Mouse (Mus musculus): ENCODE measurements at regions not wholly inside any gene's neighbourhood (a gene's known extent, or its start where the extent isn't known, plus 50 kb on each side); places are given as distances from the start of the nearest gene placed in this dataset.

DNA sequence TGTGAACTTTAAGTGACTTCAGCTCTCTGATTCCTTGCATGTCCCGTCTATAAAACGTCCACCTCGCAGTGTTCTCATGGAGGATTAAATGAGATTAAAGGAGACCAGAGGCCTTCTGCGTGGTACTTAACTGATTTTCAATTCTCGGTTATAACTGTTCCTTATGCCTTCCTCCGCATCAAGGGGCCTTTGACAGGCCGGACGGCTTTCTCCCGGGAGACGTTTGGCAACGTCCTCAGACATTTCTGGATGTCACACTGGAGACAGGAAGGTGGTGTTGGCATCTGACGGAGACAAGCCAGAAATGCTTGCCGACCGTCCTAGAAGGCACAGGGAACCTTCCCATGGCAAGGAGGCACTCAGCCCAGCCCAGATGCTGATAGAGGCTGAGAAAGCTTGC is 532.2 kb upstream of the Tbx3 start:
- in situ Hi-C loops (cut with MboI, MseI): no loop called here

DNA sequence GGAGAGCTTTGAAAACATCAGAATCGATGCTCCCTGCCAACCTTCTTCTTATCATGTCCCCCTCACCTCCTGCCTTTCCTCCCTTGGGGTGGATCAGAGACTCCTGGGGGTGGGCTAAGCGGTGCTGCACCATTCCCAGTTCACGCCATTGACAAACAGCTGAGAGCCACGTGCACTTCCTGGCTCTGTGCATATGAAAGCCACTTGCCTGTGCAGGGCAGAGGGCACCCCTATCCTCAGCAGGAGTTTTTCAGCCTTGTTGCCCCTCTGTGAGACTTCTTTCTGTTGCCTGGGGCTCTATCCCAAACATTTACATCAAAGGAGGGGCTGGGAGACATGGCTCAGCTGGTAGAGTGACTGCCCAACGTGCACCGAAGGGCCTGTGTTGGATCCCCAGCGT is 531.1 kb upstream of the Tbx3 start:
- in situ Hi-C loops (cut with MboI, MseI): no loop called here

GRCm38 (mm10) chr5:119139816-119140215 is 530.7 kb upstream of the Tbx3 start:
- in situ Hi-C loops (cut with MboI, MseI): no loop called here

- in situ Hi-C loops (cut with MboI, MseI): no loop called here
Observed at GRCm38 (mm10) chr5:119143411-119143810, 527.1 kb upstream of the Tbx3 start.

DNA sequence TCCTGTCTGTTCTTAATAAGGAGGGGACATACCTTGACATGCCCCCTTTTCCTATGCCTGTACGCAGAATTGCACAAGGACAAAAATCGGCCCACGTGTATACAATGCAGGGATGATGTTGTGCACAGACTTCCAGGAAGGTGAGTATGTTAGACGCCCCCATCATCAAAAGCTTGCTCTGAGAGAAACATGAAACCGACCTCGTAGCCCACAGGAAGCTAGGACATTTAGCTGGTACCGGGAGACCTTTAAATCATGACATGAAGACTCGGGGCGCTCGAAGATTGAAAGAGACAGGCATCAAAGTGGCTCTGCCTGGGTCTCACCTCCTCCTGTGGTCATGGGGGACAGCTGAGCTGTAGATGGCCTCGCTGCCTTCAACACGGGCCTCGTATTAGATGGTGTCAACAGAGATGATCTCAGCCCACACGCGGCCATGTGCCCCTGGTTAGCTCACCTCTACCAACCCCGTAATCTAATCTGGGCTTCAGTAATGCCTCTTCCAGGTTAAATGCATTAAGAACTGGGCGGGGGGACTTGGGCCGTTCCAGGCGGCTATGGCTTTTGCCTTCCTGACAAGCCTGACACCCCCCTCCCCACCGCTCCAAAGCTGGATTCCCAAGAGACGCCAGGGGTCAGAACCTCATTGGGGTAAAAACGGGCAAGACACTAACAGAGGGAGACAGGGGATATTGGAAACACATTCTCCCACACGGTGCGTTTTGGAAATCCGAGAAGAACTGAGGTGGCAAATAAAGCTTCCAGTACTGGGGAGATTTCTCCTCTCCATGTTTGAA is 520.9 kb upstream of the Tbx3 start:
- in situ Hi-C loops (cut with MboI, MseI): no loop called here

GRCm38 (mm10) chr5:119153086-119153485 is 517.4 kb upstream of the Tbx3 start:
- in situ Hi-C loops (cut with MboI, MseI): no loop called here

- in situ Hi-C loops (cut with MboI, MseI): no loop called here
Observed at GRCm38 (mm10) chr5:119156638-119157037, 513.8 kb upstream of the Tbx3 start.

- in situ Hi-C loops (cut with MboI, MseI): no loop called here
Observed at GRCm38 (mm10) chr5:119158171-119158570, 512.3 kb upstream of the Tbx3 start.

GRCm38 (mm10) chr5:119162132-119162675 is 508.3 kb upstream of the Tbx3 start:
- in situ Hi-C loops (cut with MboI, MseI): no loop called here

DNA sequence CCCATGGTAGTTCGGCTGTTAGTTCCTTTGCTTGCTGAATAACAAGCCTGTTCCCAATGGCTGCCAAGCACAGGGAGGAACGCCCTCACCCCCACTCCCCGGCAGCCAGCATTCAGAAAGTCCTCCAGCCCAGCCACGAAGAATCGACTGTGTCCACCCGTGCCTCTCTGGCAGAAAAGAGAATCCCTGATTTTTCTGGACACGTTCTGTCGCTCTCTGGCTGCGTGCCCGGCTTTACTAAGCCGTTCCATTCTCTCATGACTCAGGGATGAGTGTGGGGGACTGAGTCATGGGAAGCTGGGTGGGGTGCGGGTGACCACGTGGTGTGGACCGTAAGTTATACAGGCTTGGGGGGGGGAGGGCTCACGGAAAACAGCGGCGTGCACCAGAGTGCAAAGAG is 502.8 kb upstream of the Tbx3 start:
- in situ Hi-C loops (cut with MboI, MseI): no loop called here

GRCm38 (mm10) chr5:119169274-119169673 is 501.2 kb upstream of the Tbx3 start:
- in situ Hi-C loops (cut with MboI, MseI): no loop called here

DNA sequence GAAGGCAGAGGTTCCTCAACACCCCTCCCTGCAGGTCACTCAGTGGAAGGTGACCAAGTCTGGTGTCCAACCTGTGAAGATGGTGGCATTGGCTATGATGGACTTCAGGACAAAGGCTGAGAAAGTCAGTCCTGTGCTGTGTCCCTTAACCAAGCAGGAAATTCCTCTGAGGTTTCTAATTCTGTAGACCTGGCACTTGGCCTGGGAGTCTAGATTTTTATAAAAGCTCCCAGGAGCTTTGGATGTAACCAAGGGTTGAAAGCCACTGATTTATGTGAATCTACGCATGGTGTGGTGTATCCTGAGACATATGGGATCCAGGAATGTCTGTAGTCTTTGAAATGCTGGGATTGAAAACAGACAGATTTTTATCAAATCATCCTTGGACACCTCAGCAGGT is 498.8 kb upstream of the Tbx3 start:
- in situ Hi-C loops (cut with MboI, MseI): no loop called here

GRCm38 (mm10) chr5:119178805-119179204 is 491.7 kb upstream of the Tbx3 start:
- in situ Hi-C loops (cut with MboI, MseI): no loop called here

DNA sequence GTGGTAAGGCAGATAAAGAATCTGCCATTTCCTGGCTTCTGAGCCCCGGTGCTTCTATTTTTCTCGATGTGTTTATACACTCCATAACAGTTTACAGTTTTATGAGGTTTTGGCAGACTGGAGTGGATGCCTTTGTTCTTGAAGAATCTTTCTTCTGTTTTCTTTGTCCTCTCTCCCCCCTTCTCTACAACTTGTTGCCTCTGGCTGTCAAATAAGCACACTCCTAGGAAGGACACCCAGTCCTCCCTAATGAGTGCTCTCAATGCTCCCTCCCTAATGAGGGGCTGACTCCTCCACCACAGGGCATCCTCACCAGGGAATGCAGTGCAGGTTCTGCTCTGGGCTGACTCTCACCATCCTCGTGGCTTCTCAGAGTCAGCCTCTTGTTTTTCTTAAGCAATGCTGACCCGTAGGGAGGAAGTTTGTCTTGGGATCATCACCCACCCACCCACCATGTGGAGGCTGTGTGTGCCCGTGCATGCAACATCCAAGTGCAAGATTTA is 486.9 kb upstream of the Tbx3 start:
- in situ Hi-C loops (cut with MboI, MseI): no loop called here

- in situ Hi-C loops (cut with MboI, MseI): no loop called here
Observed at GRCm38 (mm10) chr5:119186611-119187010, 483.9 kb upstream of the Tbx3 start.

DNA sequence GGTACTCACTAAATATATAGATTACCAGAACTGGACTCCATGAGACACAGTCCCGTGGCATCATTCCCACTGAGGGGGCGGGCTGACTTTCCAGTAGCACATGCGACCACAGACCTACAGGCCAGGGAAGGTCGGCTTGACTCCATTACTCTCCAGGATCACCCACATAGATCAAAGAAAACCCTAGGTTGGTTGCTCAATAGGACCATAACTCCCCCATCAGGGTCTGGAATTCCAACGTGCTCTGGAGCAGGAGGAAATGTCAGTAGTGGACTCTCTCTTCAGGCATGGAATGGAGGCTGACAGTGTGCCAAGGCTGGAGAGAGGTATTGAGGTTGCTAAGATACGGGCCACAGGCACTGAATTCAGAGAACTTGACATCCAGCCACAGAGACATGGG is 482.0 kb upstream of the Tbx3 start:
- in situ Hi-C loops (cut with MboI, MseI): no loop called here

GRCm38 (mm10) chr5:119193699-119194681 is 476.5 kb upstream of the Tbx3 start:
- in situ Hi-C loops (cut with MboI, MseI): no loop called here

DNA sequence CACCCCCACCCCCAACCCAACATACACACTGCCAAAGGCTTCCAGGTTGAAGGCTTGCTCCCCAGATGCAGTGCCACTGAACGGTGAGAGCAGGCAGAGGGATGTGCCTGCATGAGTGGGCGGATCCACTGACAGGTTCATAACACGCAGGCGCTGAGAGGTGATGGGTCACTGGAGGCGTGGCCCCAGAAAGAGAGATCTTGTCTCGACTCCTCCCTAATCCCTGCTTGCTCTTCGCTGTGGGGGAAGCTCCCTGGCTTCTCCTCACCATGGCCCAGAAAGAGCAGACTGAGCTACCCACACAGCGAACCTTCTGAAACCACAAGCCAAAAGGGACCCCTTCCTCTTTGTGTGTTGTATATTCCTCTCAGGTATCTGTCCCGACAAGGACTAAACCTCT is 470.6 kb upstream of the Tbx3 start:
- in situ Hi-C loops (cut with MboI, MseI): no loop called here

DNA sequence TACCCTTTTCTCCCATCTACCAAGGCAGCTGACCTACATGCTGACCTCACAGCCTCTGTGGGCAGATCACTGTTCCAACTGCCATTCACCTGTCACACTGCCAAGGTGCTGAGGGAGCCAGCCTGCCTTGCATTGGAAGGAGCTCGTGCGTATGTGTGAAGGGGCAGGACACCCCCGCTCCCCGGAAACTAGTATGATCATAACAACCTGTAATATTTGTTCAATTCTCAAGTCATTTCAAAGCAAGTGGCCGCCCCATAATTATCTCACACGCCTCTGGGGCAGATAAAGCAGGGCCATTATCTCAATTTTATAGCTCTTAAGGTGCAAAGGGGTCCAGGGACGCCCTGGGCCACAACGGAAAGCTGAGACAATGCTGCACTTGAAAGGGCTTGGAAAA is 469.2 kb upstream of the Tbx3 start:
- in situ Hi-C loops (cut with MboI, MseI): no loop called here

- in situ Hi-C loops (cut with MboI, MseI): no loop called here
Observed at GRCm38 (mm10) chr5:119204736-119205135, 465.7 kb upstream of the Tbx3 start.

GRCm38 (mm10) chr5:119208077-119208476 is 462.4 kb upstream of the Tbx3 start:
- in situ Hi-C loops (cut with MboI, MseI): no loop called here

GRCm38 (mm10) chr5:119213196-119213595 is 457.3 kb upstream of the Tbx3 start:
- in situ Hi-C loops (cut with MboI, MseI): no loop called here
